Mouse (Mus musculus) T-helper 2 cell (primary cell): Measurements from ENCODE around the gene Zfp317.
"Not testable (repeated sequence)": the region's sequence is repeated elsewhere in the genome, so short reads cannot be mapped to it uniquely, and the experiment has no call there.

ENCODE experiments used
- in situ Hi-C: fragments of 300-600 bp; cut with MboI, MseI; formaldehyde crosslinking; loops from one replicate; pipeline ENCODE4 v1.15.1; 2025; ENCODE audit warnings: high pct_unique_total_duplicates

Gene Zfp317

DNA sequence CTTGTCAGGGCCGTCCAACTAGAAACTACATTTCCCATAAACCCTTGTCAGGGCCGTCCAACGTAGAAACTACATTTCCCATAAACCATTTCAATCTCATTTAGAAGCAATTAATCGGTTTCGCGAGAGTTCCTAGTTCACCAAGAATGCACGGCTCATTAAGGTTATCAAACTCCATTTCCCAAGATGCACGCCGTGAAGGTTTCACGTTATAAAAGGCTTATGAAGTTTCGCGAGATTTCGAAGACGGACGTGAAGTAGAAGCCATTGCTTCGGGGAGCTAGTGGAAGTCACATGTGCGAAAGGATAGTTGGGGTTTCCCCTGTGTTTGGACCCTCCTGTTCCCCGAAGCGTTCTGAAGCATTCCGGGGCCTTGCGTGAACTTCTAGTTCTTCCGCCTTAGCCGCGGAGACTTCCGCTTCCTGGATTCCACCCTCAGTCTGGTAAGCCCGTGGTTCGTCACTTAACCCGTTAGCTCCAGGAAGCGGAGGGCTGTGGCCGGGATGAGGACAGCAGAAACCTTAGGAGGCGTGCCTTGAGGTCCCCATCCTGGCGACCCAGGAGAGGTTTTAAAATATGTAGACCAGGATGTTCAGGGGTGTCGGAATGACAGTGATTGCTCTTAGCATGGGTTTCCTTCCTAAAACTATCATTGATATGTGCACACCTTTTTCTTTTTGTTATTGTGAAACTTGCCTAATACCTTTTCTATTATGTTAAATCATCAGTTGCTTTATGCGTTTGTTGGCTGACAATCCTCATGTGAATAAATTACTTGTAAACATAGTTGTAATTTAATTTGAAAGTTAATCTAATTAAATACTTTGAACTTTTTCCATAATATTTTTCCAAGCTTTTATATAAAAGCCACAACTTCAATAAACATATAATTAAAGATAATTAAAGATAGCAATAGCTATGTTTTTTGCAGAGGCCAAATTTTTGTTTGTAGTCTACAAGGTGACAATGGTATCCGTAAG is at the start of gene Zfp317:
Gene Zfp317, plus strand, starts transcription at position 260 of the 980 bp plus-strand sequence.
- in situ Hi-C loops: no loop called here

DNA sequence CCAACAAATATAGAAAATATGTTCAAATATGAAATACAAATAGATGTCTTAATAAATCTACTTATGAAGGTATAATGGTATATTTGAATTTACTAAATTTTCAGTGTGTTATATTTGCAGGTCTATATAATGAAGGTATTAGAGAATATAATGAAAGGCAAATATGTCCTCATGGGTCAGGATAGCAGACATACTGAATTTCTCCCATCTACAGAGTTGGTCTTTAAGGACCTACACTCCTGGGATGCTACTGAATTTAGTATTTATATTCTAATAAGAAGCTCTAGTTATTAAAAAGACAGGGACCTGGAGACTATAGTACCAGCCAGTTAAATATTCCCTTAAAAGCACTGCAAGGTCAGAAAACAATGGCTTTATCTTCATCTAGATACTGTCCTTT is 39.6 kb upstream of the Zfp317 start, which contains the start of gene Olfr855:
Gene Olfr855, plus strand, starts transcription at position 301 of the 400 bp plus-strand sequence.
- in situ Hi-C loops: no loop called here

DNA sequence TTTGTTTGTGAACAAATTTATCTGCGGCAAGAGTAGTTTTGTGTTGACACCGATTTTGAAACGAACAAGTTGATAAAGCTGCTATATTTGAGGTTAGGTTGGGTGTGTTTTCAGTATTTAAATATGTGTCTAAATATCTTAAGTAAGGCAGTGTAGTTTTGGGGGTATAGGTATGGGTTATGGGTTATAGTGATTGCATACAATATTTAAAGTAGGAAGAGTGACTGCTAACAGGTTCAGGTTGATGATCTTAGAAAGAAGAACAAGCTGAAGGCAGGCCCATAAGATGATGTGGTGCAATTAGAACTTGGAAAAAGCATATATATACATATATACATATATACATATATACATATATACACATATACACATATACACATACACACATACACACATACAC is 605 bp upstream of the Zfp317 start:
- in situ Hi-C loops: no loop called here

DNA sequence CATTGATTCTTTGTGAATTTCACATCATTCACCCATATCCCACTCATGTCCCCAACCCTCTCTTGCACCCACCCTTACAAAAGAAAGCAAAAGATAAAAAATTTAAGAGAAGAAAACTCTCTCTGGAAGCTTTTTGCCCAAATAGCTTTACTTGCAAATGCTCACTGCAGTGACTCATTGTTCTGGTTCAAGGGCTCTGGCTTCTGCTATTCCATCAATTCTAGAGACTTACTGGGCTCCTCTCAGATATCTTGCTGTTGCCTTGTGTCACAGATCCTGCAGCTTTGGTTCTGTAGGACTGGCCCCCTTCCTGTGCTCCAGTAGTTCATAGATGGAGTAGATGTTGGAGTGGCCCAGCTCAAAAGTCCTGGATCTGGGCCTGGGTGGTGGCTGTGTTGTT is 7.7 kb downstream of the Zfp317 start:
- in situ Hi-C loops: no loop called here

DNA sequence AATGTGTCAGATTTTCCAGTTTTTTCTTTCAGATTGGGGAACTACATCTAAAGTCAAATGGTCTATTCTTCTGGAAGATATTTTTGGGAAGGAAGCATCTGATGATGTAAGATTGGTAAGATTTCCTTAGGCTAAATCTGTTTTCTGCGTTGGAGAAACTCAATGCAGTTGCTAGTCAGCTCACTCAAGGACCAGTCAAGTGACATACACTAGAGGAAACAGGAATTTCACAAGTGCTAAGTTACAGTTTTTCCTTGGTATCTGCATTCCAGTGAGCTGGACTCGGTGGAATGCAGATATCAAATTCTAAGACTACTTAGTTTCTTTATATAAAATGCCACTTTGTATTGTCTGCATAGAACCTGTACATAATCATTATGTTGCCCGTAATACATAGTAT is 23.3 kb downstream of the Zfp317 start:
- in situ Hi-C loops: no loop called here

DNA sequence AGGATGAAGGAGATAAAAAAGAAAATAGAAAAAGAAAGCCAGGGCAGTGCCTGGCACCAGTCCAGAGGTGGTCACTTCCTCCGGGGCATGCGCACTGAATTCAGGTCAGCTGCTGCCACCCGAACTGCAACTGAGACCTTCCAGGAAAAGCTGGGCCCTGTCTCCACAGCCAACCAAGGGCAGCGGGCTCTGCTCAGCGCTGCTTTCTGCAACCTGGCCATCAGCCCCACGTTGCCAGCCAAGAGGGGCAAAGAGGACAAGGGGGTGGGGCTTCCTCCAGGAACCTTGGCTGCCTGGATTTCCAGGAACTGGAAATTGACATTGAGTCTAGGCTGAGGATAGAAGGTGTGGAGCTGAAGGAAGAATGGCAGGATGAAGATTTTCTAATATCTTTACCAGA is 68.4 kb downstream of the Zfp317 start:
- in situ Hi-C loops: no loop called here

DNA sequence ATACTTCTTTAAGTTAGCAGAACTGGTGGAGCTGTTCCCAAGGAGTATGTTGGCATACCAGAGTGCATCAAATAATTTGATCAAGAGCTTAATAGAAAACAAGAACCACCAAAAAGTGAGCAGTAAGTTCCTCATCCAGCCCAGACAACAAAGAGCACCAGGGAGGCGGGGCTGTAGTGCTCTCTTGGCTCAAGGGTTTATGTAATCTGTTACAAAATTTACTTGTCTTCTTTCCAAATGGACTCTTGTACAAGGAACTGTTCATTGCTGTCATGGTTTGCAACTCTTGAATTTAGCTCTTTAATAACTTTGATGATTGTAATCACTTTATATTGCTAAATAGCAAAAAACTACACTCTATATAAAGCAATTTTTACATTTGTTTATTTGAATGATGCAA is 69.5 kb downstream of the Zfp317 start:
- in situ Hi-C loops: no loop called here

DNA sequence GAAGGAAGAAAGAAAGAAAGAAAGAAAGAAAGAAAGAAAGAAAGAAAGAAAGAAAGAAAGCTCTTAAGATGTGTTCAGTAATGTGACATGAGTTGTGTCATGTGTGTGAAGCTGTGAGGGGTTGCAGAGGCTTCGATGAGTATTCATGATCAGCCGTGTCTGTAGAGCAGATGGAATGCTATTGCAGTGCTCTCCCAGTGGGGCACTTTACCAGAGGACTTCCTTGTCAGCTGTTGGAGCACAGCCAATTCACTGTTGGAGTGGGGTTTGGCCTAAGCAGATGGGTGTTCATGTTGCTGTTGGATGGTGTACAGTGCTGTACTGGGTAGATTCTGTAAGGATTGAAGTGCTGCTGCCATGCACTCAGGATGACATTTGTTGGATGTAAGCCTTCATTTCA is 70.5 kb downstream of the Zfp317 start:
- in situ Hi-C loops: no loop called here

DNA sequence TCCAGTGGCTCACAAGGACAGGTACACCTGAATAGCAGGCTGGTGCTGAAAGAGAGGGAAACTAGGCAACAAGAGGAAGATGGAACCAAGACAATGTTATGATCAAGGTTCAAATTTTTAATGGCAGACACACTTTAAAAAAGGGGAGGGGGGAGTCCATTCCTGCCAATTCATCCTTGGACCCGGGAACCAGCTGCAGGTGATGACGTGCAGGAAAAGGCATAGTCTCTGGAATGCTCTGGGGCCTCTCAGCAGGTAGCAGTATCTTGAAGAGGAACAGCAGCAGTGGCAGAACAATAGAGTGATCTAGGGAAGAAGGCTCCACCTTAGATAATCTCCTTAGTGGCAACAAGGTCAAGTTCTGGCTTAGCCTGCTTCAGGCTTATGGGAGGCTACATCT is 72.4 kb downstream of the Zfp317 start:
- in situ Hi-C loops: not testable (repeated sequence)

DNA sequence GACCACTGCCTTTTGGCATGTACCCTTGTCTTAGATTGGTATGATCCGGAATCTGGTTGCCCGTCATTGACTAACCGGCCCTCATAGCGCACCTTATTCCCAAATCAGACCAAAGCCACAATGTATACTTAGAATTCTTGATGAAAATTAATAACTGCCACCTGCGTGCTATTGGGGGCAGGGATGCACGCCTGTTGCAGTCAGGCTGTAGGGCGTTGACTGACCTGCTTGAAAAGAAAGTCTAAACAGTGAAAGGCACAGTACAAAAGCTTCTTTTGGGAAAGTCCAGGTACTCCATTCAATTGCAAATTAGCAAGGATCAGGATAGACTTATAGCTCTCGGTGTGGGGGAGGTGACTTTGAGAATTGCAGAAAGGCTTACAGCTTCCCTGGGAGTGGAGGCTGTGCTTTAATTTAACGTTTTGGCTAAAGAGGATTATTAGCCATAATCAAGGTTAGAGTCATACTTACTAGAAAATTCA is 73.0 kb downstream of the Zfp317 start:
- in situ Hi-C loops: not testable (repeated sequence)
